Mouse (Mus musculus) megakaryocyte progenitor cell, adult 5-6 weeks (primary cell): ENCODE results near the gene Rerg. TPM values are rescaled to one million over a fixed set of nuclear protein-coding genes. Genes with fewer than 3 reads are reported as not detected.
A peak's percentile ranks its signal among the peaks of the same experiment; 100 is the strongest.

Experiments used
- ATAC-seq: replicated peaks from 2 replicates; pipeline ENCODE4 v1.8.0; 2016; ENCODE audit warnings: mild to moderate bottlenecking, moderate TSS enrichment, inconsistent platforms; ENCODE audit not compliant: poor library complexity
- total RNA-seq, 2 experiments: library from RNA; stranded (forward) in 1 of 2; stranded (reverse) in 1 of 2; fragments of 157-497, 149-512 nt in 1 of 2; fragments of 200-1000 nt in 1 of 2; gene quantifications; 2 replicates each; pipeline versions ENCODE4 v1.2.3 to v1.2.4; 2015 to 2017

Rerg gene
- total RNA-seq, 2 experiments from 2014 or later: not detected

- no peak for ATAC-seq
These were observed 34.5 kb downstream of the Rerg start for GRCm38 (mm10) chr6:137135506-137136391.

GRCm38 (mm10) chr6:137131794-137132193 is 38.5 kb downstream of the Rerg start:
- no peak for ATAC-seq

- no peak for ATAC-seq
These were observed 38.9 kb downstream of the Rerg start for GRCm38 (mm10) chr6:137131349-137131748.

GRCm38 (mm10) chr6:137126861-137127260 is 43.4 kb downstream of the Rerg start:
- ATAC-seq: no peak

GRCm38 (mm10) chr6:137126224-137126623 is 44.1 kb downstream of the Rerg start:
- no peak for ATAC-seq

GRCm38 (mm10) chr6:137125433-137125832 is 44.9 kb downstream of the Rerg start:
- ATAC-seq: peak; percentile 67

GRCm38 (mm10) chr6:137125006-137125405 is 45.3 kb downstream of the Rerg start:
- ATAC-seq: no peak

- no peak for ATAC-seq
These were observed 53.3 kb downstream of the Rerg start for GRCm38 (mm10) chr6:137116849-137117473.

- no peak for ATAC-seq
These were observed 55.4 kb downstream of the Rerg start for GRCm38 (mm10) chr6:137114859-137115258.

- no peak for ATAC-seq
These were observed 59.0 kb downstream of the Rerg start for GRCm38 (mm10) chr6:137111266-137111813.

GRCm38 (mm10) chr6:137110778-137111174 is 59.5 kb downstream of the Rerg start:
- no peak for ATAC-seq

GRCm38 (mm10) chr6:137109811-137110777 is 60.2 kb downstream of the Rerg start:
- ATAC-seq: no peak

- ATAC-seq: no peak
These were observed 65.0 kb downstream of the Rerg start for GRCm38 (mm10) chr6:137105285-137105684.

- peak; percentile 69 for ATAC-seq
These were observed 67.6 kb downstream of the Rerg start for GRCm38 (mm10) chr6:137102662-137103179.

GRCm38 (mm10) chr6:137101886-137102661 is 68.2 kb downstream of the Rerg start:
- ATAC-seq: no peak

GRCm38 (mm10) chr6:137100259-137100658 is 70.0 kb downstream of the Rerg start:
- no peak for ATAC-seq

GRCm38 (mm10) chr6:137098232-137099191 is 71.8 kb downstream of the Rerg start:
- ATAC-seq: peak; percentile 78

GRCm38 (mm10) chr6:137094475-137094874 is 75.8 kb downstream of the Rerg start:
- no peak for ATAC-seq

- ATAC-seq: no peak
These were observed 81.8 kb downstream of the Rerg start for GRCm38 (mm10) chr6:137088469-137088868.
